Mouse (Mus musculus) intestine, embryonic 16.5 days (tissue): ENCODE results near the gene Spin2f. TPM values are rescaled to one million over a fixed set of nuclear protein-coding genes. Genes with fewer than 3 reads are reported as not detected.
"Not testable (repeated sequence)": the region's sequence is repeated elsewhere in the genome, so short reads cannot be mapped to it uniquely, and the experiment has no call there.

Source experiments
- ATAC-seq: fragments of 200-750 bp; cut with Nextera tagmentation; 2 replicates; pipeline ENCODE4 v1.8.0; 2017; ENCODE audit warnings: moderate TSS enrichment, moderate library complexity
- H3K27ac ChIP-seq: fragments of 300-500 bp; sonication (generic); 2 replicates; pipeline ENCODE4 v1.5.1; 2014; ENCODE audit warnings: mild to moderate bottlenecking, low read length
- H3K27me3 ChIP-seq: fragments of 300-500 bp; sonication (generic); replicated peaks from 2 replicates; pipeline ENCODE4 v1.6.1; 2014; ENCODE audit warnings: low read length, control low read depth, mixed read lengths; ENCODE audit not compliant: control insufficient read depth, insufficient read depth
- H3K36me3 ChIP-seq: fragments of 300-500 bp; sonication (generic); 2 replicates; pipeline ENCODE4 v1.6.1; 2014; ENCODE audit warnings: low read length, control low read depth; ENCODE audit not compliant: control insufficient read depth, insufficient read depth
- H3K4me1 ChIP-seq: fragments of 300-500 bp; sonication (generic); 2 replicates; pipeline ENCODE4 v1.6.1; 2014; ENCODE audit warnings: low read length, control low read depth, mixed read lengths; ENCODE audit not compliant: control insufficient read depth, insufficient read depth
- H3K4me2 ChIP-seq: fragments of 300-500 bp; sonication (generic); 2 replicates; pipeline ENCODE4 v1.6.1; 2014; ENCODE audit warnings: low read depth, low read length, control low read depth
- H3K4me3 ChIP-seq: fragments of 300-500 bp; sonication (generic); 2 replicates; pipeline ENCODE4 v1.5.1; 2014; ENCODE audit warnings: mild to moderate bottlenecking, low read length
- H3K9ac ChIP-seq: fragments of 300-500 bp; sonication (generic); 2 replicates; pipeline ENCODE4 v1.6.1; 2014; ENCODE audit warnings: low read depth, low read length
- H3K9me3 ChIP-seq: fragments of 300-500 bp; sonication (generic); 2 replicates; pipeline ENCODE4 v1.6.1; 2016; ENCODE audit warnings: low read length, control low read depth; ENCODE audit not compliant: control insufficient read depth
- WGBS: fragments of 180-500 bp; shearing (Covaris S2); extraction: QIAGEN DNeasy Blood & Tissue Kit; methylation state at CpG from one replicate; pipeline ENCODE4 v1.1.7; 2014; 5-methylcytosine and 5-hydroxymethylcytosine counted together
- polyA plus RNA-seq: library from polyadenylated mRNA; unstranded; fragments of >200 nt; fragmentation: Nextera tagmentation; extraction: Ambion mirVana; gene quantifications from 2 replicates; pipeline ENCODE4 v1.2.1, GENCODE M21; 2015

Spin2f gene
- not detected in 2 replicates for polyA plus RNA-seq

DNA sequence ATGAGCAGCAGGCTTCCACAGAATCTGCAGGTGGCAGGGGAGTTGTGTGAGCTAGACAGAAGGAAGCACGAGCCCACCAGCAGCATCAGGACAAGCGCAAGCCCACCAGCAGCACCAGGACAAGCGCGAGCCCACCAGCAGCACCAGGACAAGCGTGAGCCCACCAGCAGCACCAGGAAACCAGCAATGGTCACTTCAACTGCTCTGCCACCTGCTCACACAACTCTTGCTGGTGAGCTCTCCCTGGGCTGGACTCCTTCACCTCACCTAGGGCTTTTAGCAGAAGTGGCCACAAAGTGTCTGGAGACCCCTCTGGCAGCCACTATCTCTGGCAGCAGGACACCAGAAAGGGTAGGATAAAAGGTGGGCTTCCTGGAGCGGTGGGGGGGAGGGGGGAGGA lies at the start of gene Spin2f:
Gene Spin2f, plus strand, starts transcription at position 301 of the 400 bp plus-strand sequence.
- not testable (repeated sequence) for H3K9me3 ChIP-seq, H3K4me3 ChIP-seq, H3K27ac ChIP-seq, ATAC-seq, H3K9ac ChIP-seq, H3K4me2 ChIP-seq, H3K36me3 ChIP-seq, H3K4me1 ChIP-seq, H3K27me3 ChIP-seq
- 33% methylated on average over 1 of the region's 6 CpGs for WGBS

DNA sequence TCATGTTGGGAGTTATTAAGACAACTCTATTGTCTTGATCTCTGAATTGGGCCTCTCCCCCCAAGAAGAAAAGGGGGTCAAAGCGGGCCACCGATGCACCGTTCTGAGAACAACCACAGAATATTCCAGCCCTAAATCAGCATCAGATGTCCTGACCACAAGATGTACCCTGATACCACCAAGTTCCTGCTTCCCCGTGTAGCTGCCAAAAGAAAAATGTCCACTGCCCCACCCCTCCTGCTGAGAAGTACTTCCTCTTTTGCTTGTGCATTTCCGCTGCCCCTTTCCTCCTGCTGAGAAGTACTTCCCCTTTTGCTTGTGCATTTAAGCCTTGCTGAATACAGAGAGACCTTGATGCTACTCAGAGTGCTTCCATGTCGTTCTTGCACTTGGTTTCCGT lies 41.6 kb upstream of the Spin2f start:
- not testable (repeated sequence) for H3K36me3 ChIP-seq, H3K27me3 ChIP-seq, H3K4me2 ChIP-seq, H3K4me1 ChIP-seq, H3K9me3 ChIP-seq, H3K4me3 ChIP-seq, H3K27ac ChIP-seq, ATAC-seq, H3K9ac ChIP-seq
- 88% methylated on average over 7 of the region's 7 CpGs for WGBS

- not testable (repeated sequence) for H3K9me3 ChIP-seq, H3K4me2 ChIP-seq, H3K4me3 ChIP-seq, H3K36me3 ChIP-seq, H3K27ac ChIP-seq, H3K4me1 ChIP-seq, ATAC-seq, H3K27me3 ChIP-seq, H3K9ac ChIP-seq
- 85% methylated on average over 9 of the region's 9 CpGs for WGBS
Observed at GRCm38 (mm10) chrX:31223536-31223935, 30.2 kb upstream of the Spin2f start.

GRCm38 (mm10) chrX:31235088-31235487 lies 18.6 kb upstream of the Spin2f start:
- H3K4me2 ChIP-seq, H3K9ac ChIP-seq, H3K27ac ChIP-seq, H3K4me3 ChIP-seq, ATAC-seq, H3K9me3 ChIP-seq, H3K27me3 ChIP-seq, H3K4me1 ChIP-seq, H3K36me3 ChIP-seq: not testable (repeated sequence)
- 65% methylated on average over 4 of the region's 4 CpGs for WGBS

GRCm38 (mm10) chrX:31241754-31242153 lies 11.9 kb upstream of the Spin2f start:
- not testable (repeated sequence) for H3K4me3 ChIP-seq, H3K36me3 ChIP-seq, H3K27ac ChIP-seq, H3K9ac ChIP-seq, H3K4me2 ChIP-seq, H3K4me1 ChIP-seq, H3K9me3 ChIP-seq, H3K27me3 ChIP-seq, ATAC-seq
- WGBS, result 80% methylated on average over 3 of the region's 3 CpGs

Other genes with a start within 250 kb of the Spin2f start
- gene Btbd35f29, start 136.2 kb upstream of the Spin2f start, polyA plus RNA-seq, result not detected in 2 replicates
- not detected in 2 replicates for gene Btbd35f26, start 82.6 kb downstream of the Spin2f start, polyA plus RNA-seq
- not detected in 2 replicates for gene Btbd35f19, start 130.0 kb downstream of the Spin2f start, polyA plus RNA-seq